ENCODE assay signal across 11 mouse cellular contexts in the genomic region with DNA sequence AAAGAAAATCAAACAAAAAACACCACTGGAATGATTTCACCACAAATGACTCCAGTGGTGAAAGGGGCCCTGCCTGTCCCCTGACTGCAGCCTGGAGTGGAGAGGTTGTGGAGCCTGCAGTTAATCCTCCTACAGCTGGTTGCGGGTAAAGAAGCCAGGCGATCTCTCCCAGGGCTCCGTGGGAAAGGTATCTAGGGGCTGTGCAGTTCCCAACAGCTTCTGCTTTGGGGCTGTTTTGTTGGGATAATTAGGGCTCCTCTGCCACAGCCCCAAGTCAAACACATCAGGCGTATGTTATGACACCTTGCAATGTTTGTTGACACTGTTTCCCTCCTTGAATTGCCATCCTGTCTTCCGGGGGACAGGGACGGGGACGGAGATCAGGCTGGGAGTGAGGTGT. TPM values are rescaled to one million over a fixed set of nuclear protein-coding genes. Genes with fewer than 3 reads are reported as not detected.
A peak's percentile ranks its signal among the peaks of the same experiment; 100 is the strongest.
DNase-seq lines count a peak whose midpoint lies in the region; ATAC-seq lines count a peak whose summit lies in the region.
"Had no signal": no experiment of that assay in that cellular context is flagged by ENCODE, and none has a peak within 500 bp of the region (broad histone marks: within the 10 kb centered on the region; RNA-seq: fewer than 3 reads in every experiment).

No protein-coding gene starts in this region.

- no peaks in the 10 kb centered on the region for H3K27me3 ChIP-seq in heart, embryonic 12.5 days (replicated peaks)
- no peaks in the 10 kb centered on the region for H3K27me3 ChIP-seq in midbrain, embryonic 12.5 days
- no peaks in the 10 kb centered on the region for H3K27me3 ChIP-seq in midbrain, embryonic 14.5 days (ENCODE audit: control insufficient read depth, insufficient read depth, low read length)
- H3K27me3 ChIP-seq in limb, embryonic 15.5 days = no peaks in the 10 kb centered on the region

- peak overlapping the region; percentile 39 for H3K4me3 ChIP-seq in heart, embryonic 12.5 days
- no peak overlapping the region for H3K4me3 ChIP-seq in midbrain, embryonic 12.5 days
- H3K4me3 ChIP-seq in midbrain, embryonic 14.5 days (replicated peaks; ENCODE audit: low read depth, low read length) = no peak overlapping the region
- peak overlapping the region; percentile 23; the same call in 1 of the 2 replicates for H3K4me3 ChIP-seq in limb, embryonic 15.5 days

- WGBS in heart, embryonic 12.5 days = 16% methylated on average over 7 of the region's 7 CpGs
- WGBS in midbrain, embryonic 12.5 days = 21% methylated on average over 7 of the region's 7 CpGs
- 19% methylated on average over 7 of the region's 7 CpGs for WGBS in midbrain, embryonic 14.5 days
- WGBS in limb, embryonic 15.5 days = 6% methylated on average over 7 of the region's 7 CpGs

- H3K4me2 ChIP-seq in heart, embryonic 12.5 days = peak overlapping the region; percentile 70
- peak overlapping the region; percentile 8; the same call in 1 of the 2 replicates for H3K4me2 ChIP-seq in midbrain, embryonic 12.5 days (replicated peaks)
- H3K4me2 ChIP-seq in midbrain, embryonic 14.5 days (ENCODE audit: low read length) = no peak overlapping the region
- peak overlapping the region; percentile 49 for H3K4me2 ChIP-seq in limb, embryonic 15.5 days

- peaks cover 9% of the 10 kb centered on the region; the same call in 1 of the 2 replicates for H3K4me1 ChIP-seq in heart, embryonic 12.5 days (replicated peaks)
- peaks cover 11% of the 10 kb centered on the region for H3K4me1 ChIP-seq in midbrain, embryonic 12.5 days
- no peaks in the 10 kb centered on the region for H3K4me1 ChIP-seq in midbrain, embryonic 14.5 days (ENCODE audit: control insufficient read depth, insufficient read depth, low read length)
- peaks cover 10% of the 10 kb centered on the region; the same call in 1 of the 2 replicates for H3K4me1 ChIP-seq in limb, embryonic 15.5 days

- H3K27ac ChIP-seq in heart, embryonic 12.5 days (ENCODE audit: poor library complexity, severe bottlenecking) = no peak overlapping the region
- no peak overlapping the region for H3K27ac ChIP-seq in midbrain, embryonic 12.5 days (replicated peaks)
- H3K27ac ChIP-seq in midbrain, embryonic 14.5 days (replicated peaks; ENCODE audit: low read depth, low read length) = no peak overlapping the region
- no peak overlapping the region for H3K27ac ChIP-seq in limb, embryonic 15.5 days
- H3K27ac ChIP-seq: gastrocnemius, adult 2 months had no signal

- no peak for ATAC-seq in heart, embryonic 12.5 days (ENCODE audit: insufficient number of reproducible peaks, low FRiP score)
- ATAC-seq in midbrain, embryonic 12.5 days (ENCODE audit: low FRiP score, low read depth) = no peak
- ATAC-seq in midbrain, embryonic 14.5 days (ENCODE audit: low FRiP score, low TSS enrichment) = no peak
- no peak for ATAC-seq in limb, embryonic 15.5 days (ENCODE audit: insufficient number of reproducible peaks, low FRiP score, low TSS enrichment, low read depth)
- ATAC-seq in monocyte, adult 5-6 weeks (replicated peaks; ENCODE audit: insufficient number of reproducible peaks, low FRiP score, low TSS enrichment, poor library complexity, severe bottlenecking) = no peak

- H3K9me3 ChIP-seq in heart, embryonic 12.5 days (replicated peaks) = no peaks in the 10 kb centered on the region
- H3K9me3 ChIP-seq in midbrain, embryonic 12.5 days = no peaks in the 10 kb centered on the region
- H3K9me3 ChIP-seq in midbrain, embryonic 14.5 days (ENCODE audit: control insufficient read depth, low read length) = no peaks in the 10 kb centered on the region
- no peaks in the 10 kb centered on the region for H3K9me3 ChIP-seq in limb, embryonic 15.5 days

- no peak for DNase-seq in heart, adult 11 months
- no peak for DNase-seq in midbrain, embryonic 14.5 days
- no peak for DNase-seq in adrenal gland, adult 2 months
- DNase-seq in MN1 (ENCODE audit: low spot score) = no peak
- DNase-seq: B cell, adult 2 months; cerebellum, adult 2 months; gastrocnemius, adult 2 months had no signal

- no peaks in the 10 kb centered on the region for H3K36me3 ChIP-seq in heart, embryonic 12.5 days
- no peaks in the 10 kb centered on the region for H3K36me3 ChIP-seq in midbrain, embryonic 12.5 days
- H3K36me3 ChIP-seq in midbrain, embryonic 14.5 days (ENCODE audit: control insufficient read depth, insufficient read depth, low read length) = no peaks in the 10 kb centered on the region
- H3K36me3 ChIP-seq in limb, embryonic 15.5 days = no peaks in the 10 kb centered on the region

- H3K9ac ChIP-seq in heart, embryonic 12.5 days = peak overlapping the region; percentile 57; the same call in 1 of the 2 replicates
- no peak overlapping the region for H3K9ac ChIP-seq in midbrain, embryonic 12.5 days (replicated peaks)
- H3K9ac ChIP-seq in midbrain, embryonic 14.5 days (replicated peaks; ENCODE audit: low read length) = no peak overlapping the region
- H3K9ac ChIP-seq in limb, embryonic 15.5 days = no peak overlapping the region

RNA-seq across cellular contexts. Expression of gene Phf21a, which starts 47.5 kb away (rescaled TPM):
- 21.1 and 21.5 TPM in 2 replicates for polyA plus RNA-seq in heart, embryonic 12.5 days (2016; fragmentation: Nextera tagmentation; extraction: Ambion mirVana)
- polyA plus RNA-seq in midbrain, embryonic 12.5 days (2016; fragmentation: Nextera tagmentation; extraction: Ambion mirVana) = 45.6 and 46.8 TPM in 2 replicates
- 32.3 and 35.4 TPM in 2 replicates for polyA plus RNA-seq in midbrain, embryonic 14.5 days (2014; fragmentation: Nextera tagmentation; extraction: Ambion mirVana)
- 33.0 and 34.9 TPM in 2 replicates for polyA plus RNA-seq in limb, embryonic 15.5 days (2015; fragmentation: Nextera tagmentation; extraction: Ambion mirVana)
- 96.6 to 144 TPM (median 103 TPM) in 3 replicates for total RNA-seq in monocyte, adult 5-6 weeks (2017)
- 10 to 100 TPM; 66.5 to 82.4 TPM for total RNA-seq in adrenal gland, adult 2 months (2021)
- polyA plus RNA-seq in adrenal gland, adult 2 months (2012; rRNA removed) = 24.4 and 27.2 TPM in 2 replicates

Comparison
In these comparisons a context has a peak if more than half of its experiments do, and no peak if none do; other contexts are left out.
1. H3K4me3 ChIP-seq: peak in heart, embryonic 12.5 days (single experiment) and limb, embryonic 15.5 days (single experiment); none in midbrain, embryonic 12.5 days (single experiment) and midbrain, embryonic 14.5 days (single experiment).